Mouse (Mus musculus) embryonic facial prominence, embryonic 11.5 days (tissue): Measurements from ENCODE around the gene Msi2. TPM values are rescaled to one million over a fixed set of nuclear protein-coding genes. Genes with fewer than 3 reads are reported as not detected.

ENCODE experiments used
- ATAC-seq: fragments of 200-750 bp; cut with Nextera tagmentation; replicated peaks from 2 replicates; pipeline ENCODE4 v1.8.0; 2017; ENCODE audit warnings: low read depth; ENCODE audit not compliant: insufficient number of reproducible peaks, low FRiP score, low TSS enrichment
- DNase-seq: peaks from one replicate; pipeline ENCODE4 v3.0.0-alpha.2; 2015; ENCODE audit warnings: low spot score
- H3K27ac ChIP-seq: fragments of 300-500 bp; sonication (generic); replicated peaks from 2 replicates; pipeline ENCODE4 v1.5.1; 2014; ENCODE audit warnings: mild to moderate bottlenecking, low read depth, low read length, control low read depth
- H3K27me3 ChIP-seq: fragments of 300-500 bp; sonication (generic); 2 replicates; pipeline ENCODE4 v1.6.1; 2014; ENCODE audit warnings: mild to moderate bottlenecking, low read length, moderate library complexity, mixed read lengths; ENCODE audit not compliant: control insufficient read depth, insufficient read depth
- H3K36me3 ChIP-seq: fragments of 300-500 bp; sonication (generic); replicated peaks from 2 replicates; pipeline ENCODE4 v1.6.1; 2014; ENCODE audit warnings: low read depth, mild to moderate bottlenecking, low read length, moderate library complexity, mixed read lengths; ENCODE audit not compliant: control insufficient read depth, insufficient read depth
- H3K4me1 ChIP-seq: fragments of 300-500 bp; sonication (generic); 2 replicates; pipeline ENCODE4 v1.6.1; 2014; ENCODE audit warnings: low read length, mixed read lengths; ENCODE audit not compliant: control insufficient read depth, insufficient read depth
- H3K4me2 ChIP-seq: fragments of 300-500 bp; sonication (generic); 2 replicates; pipeline ENCODE4 v1.6.1; 2014; ENCODE audit warnings: low read depth, mild to moderate bottlenecking, control low read depth, low read length, moderate library complexity
- H3K4me3 ChIP-seq: fragments of 300-500 bp; sonication (generic); 2 replicates; pipeline ENCODE4 v1.5.1; 2014; ENCODE audit warnings: low read depth, low read length, control low read depth
- H3K9ac ChIP-seq: fragments of 300-500 bp; sonication (generic); replicated peaks from 2 replicates; pipeline ENCODE4 v1.6.1; 2014; ENCODE audit warnings: mild to moderate bottlenecking, control low read depth, low read length
- H3K9me3 ChIP-seq: fragments of 300-500 bp; sonication (generic); replicated peaks from 2 replicates; pipeline ENCODE4 v1.6.1; 2016; ENCODE audit warnings: mild to moderate bottlenecking, low read length, inconsistent platforms, mixed read lengths; ENCODE audit not compliant: control insufficient read depth
- WGBS: fragments of 180-500 bp; shearing (Covaris S2); extraction: QIAGEN DNeasy Blood & Tissue Kit; methylation state at CpG from one replicate; pipeline ENCODE4 v1.1.7; 2014; 5-methylcytosine and 5-hydroxymethylcytosine counted together
- polyA plus RNA-seq: library from polyadenylated mRNA; unstranded; fragments of >200 nt; fragmentation: Nextera tagmentation; extraction: Ambion mirVana; gene quantifications from 2 replicates; pipeline ENCODE4 v1.2.1, GENCODE M21; 2014

The Msi2 gene
- polyA plus RNA-seq, 1 experiment from 2014 or later, result 13.4 TPM

DNA sequence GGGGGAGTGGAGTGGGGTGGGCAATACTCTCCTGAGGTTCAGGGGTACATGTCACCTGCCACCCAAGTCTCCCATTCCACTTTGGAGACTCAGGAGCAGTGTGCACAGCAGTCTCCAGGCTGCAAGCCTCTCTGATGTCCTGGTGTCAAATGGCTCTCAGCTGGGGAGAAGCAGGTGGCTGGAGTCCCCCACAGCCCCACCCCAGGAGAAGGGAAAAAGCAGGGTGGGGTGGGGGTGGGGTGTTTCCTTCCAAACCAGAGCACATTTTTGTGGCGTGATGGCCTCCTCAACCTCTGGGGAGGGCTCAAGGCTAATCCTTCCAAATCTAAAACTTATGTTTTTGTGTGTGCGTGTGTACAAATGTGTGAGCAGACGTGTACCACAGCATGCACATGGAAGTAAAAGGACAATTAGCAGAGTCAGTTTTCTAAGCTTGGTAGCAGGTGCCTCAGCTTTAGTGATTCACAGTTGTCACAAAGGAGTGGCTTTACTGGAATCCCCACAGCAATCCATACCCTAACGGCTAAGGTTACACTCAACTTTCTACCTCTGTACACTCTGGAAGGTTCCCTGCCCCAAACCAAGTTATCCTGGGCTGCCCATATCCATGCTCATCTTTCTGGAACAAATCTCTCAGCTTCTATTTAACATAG is 161.1 kb downstream of the Msi2 start:
- Histone ChIP-seq H3K9ac (no peak overlapping the region), H3K4me2 (no peak overlapping the region), H3K27me3 (no peaks in the 10 kb centered on the region), H3K4me1 (peaks cover 34% of the 10 kb centered on the region), H3K36me3 (no peaks in the 10 kb centered on the region), H3K4me3 (no peak overlapping the region), H3K9me3 (no peaks in the 10 kb centered on the region), H3K27ac (no peak overlapping the region)
- 55% methylated on average over 4 of the region's 4 CpGs for WGBS
- no peak for DNase-seq
- ATAC-seq, result peak; percentile 21; the same call in 1 of the 2 replicates

- H3K4me2 ChIP-seq, result no peak overlapping the region
- WGBS, result 22% methylated on average over 6 of the region's 6 CpGs
- H3K4me3 ChIP-seq, result no peak overlapping the region
- peak; percentile 84 for DNase-seq
- peak overlapping the region; percentile 22; the same call in 1 of the 2 replicates for H3K9ac ChIP-seq
- H3K27me3 ChIP-seq, result no peaks in the 10 kb centered on the region
- no peaks in the 10 kb centered on the region for H3K36me3 ChIP-seq
- peak overlapping the region; percentile 75 for H3K27ac ChIP-seq
- ATAC-seq, result no peak
- H3K4me1 ChIP-seq, result peaks cover 40% of the 10 kb centered on the region
- H3K9me3 ChIP-seq, result no peaks in the 10 kb centered on the region
These were observed 162.3 kb downstream of the Msi2 start for GRCm38 (mm10) chr11:88555902-88556549.

GRCm38 (mm10) chr11:88555232-88555818 is 163.0 kb downstream of the Msi2 start:
- Histone ChIP-seq H3K27me3 (no peaks in the 10 kb centered on the region), H3K4me3 (no peak overlapping the region), H3K9me3 (no peaks in the 10 kb centered on the region), H3K9ac (no peak overlapping the region), H3K36me3 (no peaks in the 10 kb centered on the region), H3K27ac (peak overlapping the region; percentile 68; the same call in 1 of the 2 replicates), H3K4me2 (no peak overlapping the region), H3K4me1 (peaks cover 43% of the 10 kb centered on the region)
- 35% methylated on average over 8 of the region's 8 CpGs for WGBS
- DNase-seq (peak; percentile 44), ATAC-seq (no peak)

- Histone ChIP-seq H3K4me3 (no peak overlapping the region), H3K9ac (no peak overlapping the region), H3K27ac (peak overlapping the region; percentile 43), H3K27me3 (no peaks in the 10 kb centered on the region), H3K4me1 (peaks cover 43% of the 10 kb centered on the region), H3K9me3 (no peaks in the 10 kb centered on the region), H3K36me3 (no peaks in the 10 kb centered on the region), H3K4me2 (no peak overlapping the region)
- WGBS, result 64% methylated on average over 11 of the region's 11 CpGs
- ATAC-seq (no peak), DNase-seq (peak; percentile 42)
These were observed 164.6 kb downstream of the Msi2 start for GRCm38 (mm10) chr11:88553521-88554310.

GRCm38 (mm10) chr11:88552987-88553386 is 165.3 kb downstream of the Msi2 start:
- no peak for ATAC-seq
- H3K27ac ChIP-seq, result peak overlapping the region; percentile 43

DNA sequence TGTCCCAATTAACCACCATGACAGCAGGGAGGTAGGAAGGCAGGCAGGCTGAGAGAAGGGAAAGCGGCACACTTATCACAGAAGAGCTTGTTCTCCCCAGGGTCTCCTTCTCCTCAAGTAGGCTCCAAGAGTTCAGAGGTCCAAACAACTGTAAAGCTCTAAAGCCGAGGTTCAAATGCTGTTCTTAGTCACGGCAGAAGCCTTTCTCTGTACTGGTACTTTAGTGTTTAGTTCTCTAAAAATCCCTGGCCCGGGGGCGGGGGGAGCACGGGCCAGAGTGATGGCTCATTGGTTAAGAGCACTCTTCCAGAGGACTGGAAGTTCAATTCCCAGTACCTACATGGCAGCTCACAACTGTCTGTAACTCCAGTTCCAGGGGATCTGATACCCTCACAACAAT is 165.9 kb downstream of the Msi2 start:
- H3K4me3 ChIP-seq, result no peak overlapping the region

More at GRCm38 (mm10) chr11:88552987-88553386, 165.3 kb downstream of the Msi2 start:
- no peaks in the 10 kb centered on the region for H3K27me3 ChIP-seq
- no peak overlapping the region for H3K4me3 ChIP-seq
- DNase-seq, result peak; percentile 78
- H3K36me3 ChIP-seq, result no peaks in the 10 kb centered on the region
- peaks cover 45% of the 10 kb centered on the region for H3K4me1 ChIP-seq
- no peaks in the 10 kb centered on the region for H3K9me3 ChIP-seq
- H3K9ac ChIP-seq, result no peak overlapping the region
- no peak overlapping the region for H3K4me2 ChIP-seq
- 21% methylated on average over 8 of the region's 8 CpGs for WGBS

GRCm38 (mm10) chr11:88551034-88551433 is 167.3 kb downstream of the Msi2 start:
- peak overlapping the region; percentile 26; the same call in 1 of the 2 replicates for H3K9ac ChIP-seq
- ATAC-seq, result no peak
- 9% methylated on average over 3 of the region's 3 CpGs for WGBS

More for the DNA sequence above, 165.9 kb downstream of the Msi2 start:
- H3K9me3 ChIP-seq, result no peaks in the 10 kb centered on the region
- DNase-seq, result no peak
- H3K27ac ChIP-seq, result no peak overlapping the region
- H3K4me2 ChIP-seq, result no peak overlapping the region
- H3K4me1 ChIP-seq, result peaks cover 45% of the 10 kb centered on the region
- H3K9ac ChIP-seq, result no peak overlapping the region
- ATAC-seq, result no peak
- WGBS, result 50% methylated on average over 6 of the region's 6 CpGs
- no peaks in the 10 kb centered on the region for H3K27me3 ChIP-seq
- H3K36me3 ChIP-seq, result no peaks in the 10 kb centered on the region

More at GRCm38 (mm10) chr11:88551034-88551433, 167.3 kb downstream of the Msi2 start:
- H3K4me3 ChIP-seq, result no peak overlapping the region
- no peaks in the 10 kb centered on the region for H3K9me3 ChIP-seq
- peak; percentile 50 for DNase-seq
- no peaks in the 10 kb centered on the region for H3K36me3 ChIP-seq
- H3K27ac ChIP-seq, result peak overlapping the region; percentile 38; the same call in 1 of the 2 replicates
- peaks cover 40% of the 10 kb centered on the region for H3K4me1 ChIP-seq
- no peaks in the 10 kb centered on the region for H3K27me3 ChIP-seq
- no peak overlapping the region for H3K4me2 ChIP-seq
